Mouse (Mus musculus): ENCODE data around the gene Asic2. TPM values are rescaled to one million over a fixed set of nuclear protein-coding genes. Genes with fewer than 3 reads are reported as not detected.
A peak's percentile ranks its signal among the peaks of the same experiment; 100 is the strongest.
"Not testable (repeated sequence)": the region's sequence is repeated elsewhere in the genome, so short reads cannot be mapped to it uniquely, and the experiment has no call there.

The Asic2 gene
- polyA plus RNA-seq, 1 experiment: not detected

DNA sequence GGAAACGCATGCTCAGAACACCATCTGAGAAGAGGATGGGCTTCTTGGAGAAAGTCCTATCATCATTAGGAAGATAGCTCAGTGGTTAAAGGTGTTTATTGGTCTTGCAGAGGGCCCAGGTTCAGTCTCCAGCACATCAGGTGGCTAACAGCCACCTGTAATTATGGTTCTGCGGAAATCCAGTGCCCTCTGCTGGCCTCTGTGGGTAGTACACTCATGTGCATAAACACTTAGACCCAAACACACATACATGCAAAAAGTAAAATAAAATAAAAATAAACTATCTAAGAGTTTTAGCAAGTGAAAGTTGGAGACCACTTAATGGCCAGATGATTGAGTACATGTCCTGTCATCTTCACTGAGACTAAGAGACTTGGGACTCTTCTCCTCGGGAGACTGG lies 603.8 kb downstream of the Asic2 start:
- H3K4me1 ChIP-seq (ENCODE audit: control insufficient read depth, insufficient read depth, low read length): no peaks in the 10 kb centered on the region
- TF ChIP-seq CTCF (IDR thresholded peaks at IDR 0.05; ENCODE audit: borderline replicate concordance, insufficient read depth, low read length) (no peak), POLR2A (IDR thresholded peaks at IDR 0.05; ENCODE audit: low read depth, low read length) (no peak)
- H3K4me3 ChIP-seq (ENCODE audit: insufficient read depth, low read length): no peak overlapping the region
- no peak overlapping the region for H3K27ac ChIP-seq (ENCODE audit: insufficient read depth, low read length)

DNA sequence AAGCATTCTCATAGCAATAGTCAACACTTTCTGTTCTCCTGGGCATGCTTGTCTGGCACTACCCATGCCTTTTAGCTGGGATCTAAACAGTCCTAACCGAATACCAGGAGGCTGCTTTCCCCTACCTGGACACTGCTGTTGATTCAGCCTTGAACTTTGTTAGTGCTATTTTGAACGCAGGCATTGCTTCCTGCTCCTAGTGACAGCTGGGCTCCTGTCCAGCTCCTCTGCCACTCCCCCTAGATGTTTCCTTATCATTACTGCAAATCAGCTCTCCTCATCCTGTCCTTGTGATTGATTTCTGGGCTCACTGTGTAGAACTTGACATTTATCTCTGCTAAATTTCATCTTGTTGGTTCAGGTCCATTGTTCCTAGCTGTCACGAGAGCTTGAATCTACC lies 605.8 kb downstream of the Asic2 start:
- no peaks in the 10 kb centered on the region for H3K4me1 ChIP-seq (ENCODE audit: control insufficient read depth, insufficient read depth, low read length)
- no peak overlapping the region for H3K4me3 ChIP-seq (ENCODE audit: insufficient read depth, low read length)
- TF ChIP-seq CTCF (IDR thresholded peaks at IDR 0.05; ENCODE audit: borderline replicate concordance, insufficient read depth, low read length) (no peak), POLR2A (IDR thresholded peaks at IDR 0.05; ENCODE audit: low read depth, low read length) (no peak)
- H3K27ac ChIP-seq (ENCODE audit: insufficient read depth, low read length): no peak overlapping the region

DNA sequence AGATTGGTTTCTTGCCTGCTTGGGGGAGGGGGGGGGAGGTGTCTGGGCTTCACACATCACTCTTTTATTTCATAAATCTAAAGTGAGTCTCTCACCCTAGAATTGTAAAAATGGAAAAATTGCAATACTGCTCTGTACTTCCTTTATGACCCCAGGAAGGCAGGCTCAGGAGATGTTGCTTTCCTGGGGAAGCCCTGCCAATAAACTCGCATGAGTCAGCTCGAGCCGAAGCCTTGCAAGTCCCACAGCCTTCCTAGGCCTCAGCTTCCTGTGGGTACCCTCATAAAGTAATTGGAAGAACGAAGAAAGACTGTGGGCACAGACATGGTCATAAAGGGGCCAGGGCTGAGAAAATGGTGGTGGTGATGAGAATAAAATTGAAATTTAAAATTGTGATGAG lies 607.2 kb downstream of the Asic2 start:
- H3K4me3 ChIP-seq (ENCODE audit: insufficient read depth, low read length): no peak overlapping the region
- H3K27ac ChIP-seq (ENCODE audit: insufficient read depth, low read length): no peak overlapping the region
- H3K4me1 ChIP-seq (ENCODE audit: control insufficient read depth, insufficient read depth, low read length): no peaks in the 10 kb centered on the region
- no peak for TF ChIP-seq POLR2A (IDR thresholded peaks at IDR 0.05; ENCODE audit: low read depth, low read length)
- no peak for TF ChIP-seq CTCF (IDR thresholded peaks at IDR 0.05; ENCODE audit: borderline replicate concordance, insufficient read depth, low read length)

DNA sequence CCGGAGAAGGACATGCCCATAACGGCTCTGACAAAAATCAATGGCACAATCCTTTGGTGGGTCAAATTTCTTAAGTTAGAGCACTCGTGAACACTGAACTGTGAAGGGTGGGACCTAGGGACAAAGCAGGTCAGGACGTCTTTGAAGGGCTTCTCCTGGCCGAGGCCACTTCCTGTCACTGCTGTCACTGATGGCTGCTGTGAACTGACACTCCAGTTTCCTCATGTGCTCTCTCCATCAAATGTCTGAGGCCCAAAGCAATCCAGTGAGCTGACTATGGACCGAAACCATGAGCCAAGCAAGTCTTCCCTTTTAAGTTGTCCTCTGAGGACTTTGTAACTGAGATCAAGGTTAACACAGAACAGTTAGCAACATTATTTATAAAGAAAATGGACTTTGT lies 617.8 kb downstream of the Asic2 start:
- H3K4me1 ChIP-seq (ENCODE audit: control insufficient read depth, insufficient read depth, low read length); H3K4me3 ChIP-seq (ENCODE audit: insufficient read depth, low read length); H3K27ac ChIP-seq (ENCODE audit: insufficient read depth, low read length): not testable (repeated sequence)

DNA sequence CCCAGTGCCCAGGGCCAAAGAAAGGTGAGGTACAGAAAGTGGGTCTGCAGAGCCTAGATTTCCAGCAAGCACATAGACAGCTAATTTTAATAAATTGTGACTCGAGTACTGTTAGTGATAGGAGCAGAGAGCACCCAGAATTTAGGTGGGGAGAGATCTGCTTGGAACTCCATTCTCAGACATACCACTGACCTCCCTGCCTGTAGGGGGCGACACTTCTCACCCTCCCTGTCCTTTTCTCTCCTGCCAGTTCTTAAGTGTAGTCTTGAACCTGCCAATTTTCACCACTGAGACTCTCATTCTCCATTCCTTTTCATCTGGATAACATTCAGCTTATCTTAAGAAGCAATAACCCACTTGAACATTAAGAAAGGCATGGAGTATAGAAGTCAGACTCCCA lies 636.3 kb downstream of the Asic2 start:
- TF ChIP-seq CTCF (IDR thresholded peaks at IDR 0.05; ENCODE audit: borderline replicate concordance, insufficient read depth, low read length) (0 out of 2 replicates have a peak, but pooled peaks have one; percentile 7), POLR2A (IDR thresholded peaks at IDR 0.05; ENCODE audit: low read depth, low read length) (no peak)
- no peak overlapping the region for H3K4me3 ChIP-seq (ENCODE audit: insufficient read depth, low read length)
- H3K27ac ChIP-seq (ENCODE audit: insufficient read depth, low read length): no peak overlapping the region
- H3K4me1 ChIP-seq (ENCODE audit: control insufficient read depth, insufficient read depth, low read length): no peaks in the 10 kb centered on the region

DNA sequence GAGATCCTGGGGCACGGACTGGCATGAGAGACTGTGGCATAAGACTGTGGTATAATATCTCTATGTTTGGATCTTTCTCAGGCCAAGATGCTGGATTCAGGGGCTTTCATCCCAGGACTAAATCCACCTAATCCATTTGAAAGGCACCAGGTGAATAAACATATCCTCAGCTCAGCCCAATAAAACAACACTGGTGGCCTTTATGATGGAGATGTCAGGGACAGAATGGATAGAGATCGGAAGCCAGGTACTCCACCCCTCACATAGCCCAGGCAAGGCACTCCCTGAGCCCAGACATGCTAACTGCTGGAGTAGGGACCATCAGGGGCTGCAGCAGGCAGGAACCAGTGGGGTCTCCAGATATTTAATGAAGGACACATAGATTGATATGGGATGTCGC lies 637.3 kb downstream of the Asic2 start:
- TF ChIP-seq CTCF (IDR thresholded peaks at IDR 0.05; ENCODE audit: borderline replicate concordance, insufficient read depth, low read length): no peak
- no peak for TF ChIP-seq POLR2A (IDR thresholded peaks at IDR 0.05; ENCODE audit: low read depth, low read length)
- H3K4me3 ChIP-seq (ENCODE audit: insufficient read depth, low read length): no peak overlapping the region

DNA sequence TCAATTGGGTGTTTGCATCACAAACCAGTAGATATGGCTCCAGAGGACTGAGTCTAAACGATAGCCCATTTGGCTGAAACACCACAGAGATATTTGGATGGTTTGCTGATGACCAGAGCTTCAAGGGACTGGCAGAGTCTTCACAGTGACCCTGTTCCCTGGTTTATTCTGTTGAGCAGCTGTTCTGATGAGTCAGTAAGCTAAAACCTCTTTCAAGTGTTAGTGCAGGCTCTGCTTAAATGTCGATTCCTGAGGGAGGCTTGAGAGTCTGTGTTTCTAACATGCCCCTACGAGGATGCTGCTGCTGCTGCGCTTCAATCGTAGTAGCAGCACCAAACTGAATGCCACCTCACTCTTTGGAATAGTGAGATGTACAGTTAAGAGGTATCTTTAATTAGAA lies 640.2 kb downstream of the Asic2 start:
- H3K4me3 ChIP-seq (ENCODE audit: insufficient read depth, low read length): no peak overlapping the region
- no peak overlapping the region for H3K27ac ChIP-seq (ENCODE audit: insufficient read depth, low read length)
- TF ChIP-seq CTCF (IDR thresholded peaks at IDR 0.05; ENCODE audit: borderline replicate concordance, insufficient read depth, low read length) (no peak), POLR2A (IDR thresholded peaks at IDR 0.05; ENCODE audit: low read depth, low read length) (no peak)
- no peaks in the 10 kb centered on the region for H3K4me1 ChIP-seq (ENCODE audit: control insufficient read depth, insufficient read depth, low read length)

More for the DNA sequence above, 637.3 kb downstream of the Asic2 start:
- Histone ChIP-seq H3K4me1 (ENCODE audit: control insufficient read depth, insufficient read depth, low read length) (no peaks in the 10 kb centered on the region), H3K27ac (ENCODE audit: insufficient read depth, low read length) (no peak overlapping the region)

DNA sequence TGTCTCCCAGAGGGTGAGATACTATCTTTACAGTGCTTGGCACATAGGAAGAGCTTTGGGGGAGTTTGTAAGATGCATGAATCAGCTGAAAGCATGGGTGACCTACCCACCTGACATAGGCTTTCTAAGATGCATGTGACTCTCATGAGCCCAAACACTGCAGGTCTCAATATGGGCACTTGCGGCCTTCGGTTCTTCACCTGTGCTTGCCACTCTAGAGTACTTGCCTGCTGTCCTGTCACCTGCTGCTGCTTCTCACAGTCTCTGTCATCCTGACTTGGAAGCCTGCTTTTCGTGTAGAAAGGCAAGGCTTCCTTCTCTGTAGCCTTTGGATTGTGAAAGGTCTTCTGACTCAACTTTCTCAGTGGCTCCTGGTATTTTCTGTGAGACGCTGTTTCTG lies 645.1 kb downstream of the Asic2 start:
- no peak for TF ChIP-seq CTCF (IDR thresholded peaks at IDR 0.05; ENCODE audit: borderline replicate concordance, insufficient read depth, low read length)
- no peak for TF ChIP-seq POLR2A (IDR thresholded peaks at IDR 0.05; ENCODE audit: low read depth, low read length)
- Histone ChIP-seq H3K4me3 (ENCODE audit: insufficient read depth, low read length) (no peak overlapping the region), H3K4me1 (ENCODE audit: control insufficient read depth, insufficient read depth, low read length) (no peaks in the 10 kb centered on the region), H3K27ac (ENCODE audit: insufficient read depth, low read length) (no peak overlapping the region)

DNA sequence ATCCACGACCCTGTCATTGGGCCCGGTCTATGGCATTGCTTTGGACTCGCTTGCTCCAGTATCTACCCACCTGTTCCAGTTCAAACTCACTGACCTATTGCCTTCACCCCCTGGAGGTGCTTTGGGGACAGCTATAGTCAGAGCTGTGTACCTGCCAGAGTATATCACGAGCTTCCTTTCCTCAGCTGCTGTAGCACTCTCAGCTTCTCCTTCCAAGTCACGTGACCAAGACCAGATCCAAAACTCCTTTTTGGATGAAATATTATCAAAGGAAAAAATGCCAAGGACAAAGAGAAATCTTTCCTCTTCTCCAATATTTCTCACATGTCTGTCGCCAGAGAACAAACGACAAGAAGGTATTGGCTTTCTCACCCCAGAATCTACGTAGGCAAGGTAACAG lies 645.8 kb downstream of the Asic2 start:
- TF ChIP-seq POLR2A (IDR thresholded peaks at IDR 0.05; ENCODE audit: low read depth, low read length) (no peak), CTCF (IDR thresholded peaks at IDR 0.05; ENCODE audit: borderline replicate concordance, insufficient read depth, low read length) (no peak)
- Histone ChIP-seq H3K4me3 (ENCODE audit: insufficient read depth, low read length) (no peak overlapping the region), H3K4me1 (ENCODE audit: control insufficient read depth, insufficient read depth, low read length) (no peaks in the 10 kb centered on the region), H3K27ac (ENCODE audit: insufficient read depth, low read length) (no peak overlapping the region)

DNA sequence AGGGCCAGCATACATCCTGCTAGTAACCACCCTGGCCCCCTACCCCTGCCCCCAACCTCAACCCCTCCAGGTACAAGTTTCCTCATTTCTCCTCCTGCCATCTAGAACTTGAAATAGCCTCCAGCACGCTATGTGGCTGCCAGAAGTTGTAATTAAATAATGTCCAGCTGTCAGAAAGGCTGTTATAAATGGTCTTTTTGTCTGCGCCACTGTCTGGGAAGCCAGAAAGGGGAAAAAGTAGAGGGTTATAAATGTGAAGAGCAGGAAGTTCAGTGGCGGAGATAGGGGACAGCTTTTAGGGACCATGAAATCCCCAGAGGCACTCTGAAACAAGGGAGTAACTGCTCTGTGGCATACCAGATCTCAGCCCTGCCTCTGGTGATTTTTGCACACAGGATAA lies 678.2 kb downstream of the Asic2 start:
- H3K27ac ChIP-seq (ENCODE audit: insufficient read depth, low read length): no peak overlapping the region
- TF ChIP-seq CTCF (IDR thresholded peaks at IDR 0.05; ENCODE audit: borderline replicate concordance, insufficient read depth, low read length) (no peak), POLR2A (IDR thresholded peaks at IDR 0.05; ENCODE audit: low read depth, low read length) (no peak)
- H3K4me3 ChIP-seq (ENCODE audit: insufficient read depth, low read length): no peak overlapping the region
- H3K4me1 ChIP-seq (ENCODE audit: control insufficient read depth, insufficient read depth, low read length): no peaks in the 10 kb centered on the region

DNA sequence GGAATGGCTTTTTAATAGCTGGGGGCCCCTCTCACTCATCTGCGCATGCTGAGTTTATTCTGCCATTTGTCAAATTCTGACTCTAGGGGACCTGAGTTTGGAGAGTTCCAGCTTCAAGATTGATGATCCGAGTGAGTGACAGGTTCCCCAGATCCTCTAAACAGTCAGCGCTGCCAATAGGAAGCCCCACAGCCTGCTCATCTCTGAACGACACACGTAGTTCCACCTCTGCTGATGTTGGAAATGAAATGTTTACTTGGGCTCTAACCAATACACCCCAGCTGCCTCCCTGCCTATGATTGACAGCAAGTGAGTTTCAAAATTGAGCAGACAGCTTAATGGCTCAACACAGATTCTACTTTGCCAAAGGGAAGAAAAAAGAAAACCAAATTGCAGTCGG lies 685.1 kb downstream of the Asic2 start:
- TF ChIP-seq POLR2A (IDR thresholded peaks at IDR 0.05; ENCODE audit: low read depth, low read length): no peak
- TF ChIP-seq CTCF (IDR thresholded peaks at IDR 0.05; ENCODE audit: borderline replicate concordance, insufficient read depth, low read length): no peak
- Histone ChIP-seq H3K4me1 (ENCODE audit: control insufficient read depth, insufficient read depth, low read length) (no peaks in the 10 kb centered on the region), H3K27ac (ENCODE audit: insufficient read depth, low read length) (no peak overlapping the region), H3K4me3 (ENCODE audit: insufficient read depth, low read length) (no peak overlapping the region)

Data from embryonic fibroblast, embryonic 13.5 days (primary cell).